Mouse (Mus musculus): ENCODE measurements at regions not wholly inside any gene's neighbourhood (a gene's known extent, or its start where the extent isn't known, plus 50 kb on each side); places are given as distances from the start of the nearest gene placed in this dataset.

GRCm38 (mm10) chr13:99794448-99794847 lies 106.4 kb downstream of the Cartpt start:
- H3K4me2 ChIP-seq (ENCODE audit: low read length), result no peak overlapping the region
- no peak overlapping the region for H3K4me3 ChIP-seq (ENCODE audit: control insufficient read depth in 1 of 2, insufficient read depth in 1 of 2, low read depth in 1 of 2, low read length in 2 of 2)
- no peaks in the 10 kb centered on the region for H3K36me3 ChIP-seq (ENCODE audit: control insufficient read depth, insufficient read depth, low read length)
- peaks cover 15 to 20% of the 10 kb centered on the region in 2 experiments for H3K4me1 ChIP-seq (ENCODE audit: control insufficient read depth in 2 of 2, insufficient read depth in 2 of 2, low read length in 2 of 2)
- H3K9me3 ChIP-seq (ENCODE audit: control insufficient read depth, low read length), result no peaks in the 10 kb centered on the region
- no peak overlapping the region for H3K9ac ChIP-seq (ENCODE audit: low read length)
- H3K27ac ChIP-seq (replicated peaks in 1 of 2; ENCODE audit: control insufficient read depth in 1 of 2, insufficient read depth in 1 of 2, low read depth in 2 of 2, low read length in 2 of 2), result peak overlapping the region in 1 of 2 experiments; percentile 8; a peak in 1 of 4 replicates
- H3K27me3 ChIP-seq (ENCODE audit: control insufficient read depth, insufficient read depth, low read length), result no peaks in the 10 kb centered on the region
- WGBS, result 47% methylated on average over 6 of the region's 6 CpGs
- no peak for ATAC-seq (ENCODE audit: insufficient number of reproducible peaks, insufficient read depth, low FRiP score, low read depth)

GRCm38 (mm10) chr13:99793786-99794435 lies 107.0 kb downstream of the Cartpt start:
- no peak for ATAC-seq (ENCODE audit: insufficient number of reproducible peaks, insufficient read depth, low FRiP score, low read depth)
- 26% methylated on average over 7 of the region's 7 CpGs for WGBS

GRCm38 (mm10) chr13:99793001-99793400 lies 107.9 kb downstream of the Cartpt start:
- Histone ChIP-seq H3K27me3 (ENCODE audit: control insufficient read depth, insufficient read depth, low read length) (no peaks in the 10 kb centered on the region), H3K27ac (replicated peaks in 1 of 2; ENCODE audit: control insufficient read depth in 1 of 2, insufficient read depth in 1 of 2, low read depth in 2 of 2, low read length in 2 of 2) (no peak overlapping the region), H3K4me1 (ENCODE audit: control insufficient read depth in 2 of 2, insufficient read depth in 2 of 2, low read length in 2 of 2) (peaks cover 15 to 20% of the 10 kb centered on the region in 2 experiments), H3K4me2 (ENCODE audit: low read length) (no peak overlapping the region), H3K9me3 (ENCODE audit: control insufficient read depth, low read length) (no peaks in the 10 kb centered on the region), H3K9ac (ENCODE audit: low read length) (no peak overlapping the region), H3K36me3 (ENCODE audit: control insufficient read depth, insufficient read depth, low read length) (no peaks in the 10 kb centered on the region), H3K4me3 (ENCODE audit: control insufficient read depth in 1 of 2, insufficient read depth in 1 of 2, low read depth in 1 of 2, low read length in 2 of 2) (no peak overlapping the region)
- 56% methylated on average over 6 of the region's 6 CpGs for WGBS
- ATAC-seq (ENCODE audit: insufficient number of reproducible peaks, insufficient read depth, low FRiP score, low read depth), result no peak

More at GRCm38 (mm10) chr13:99793786-99794435, 107.0 kb downstream of the Cartpt start:
- no peaks in the 10 kb centered on the region for H3K9me3 ChIP-seq (ENCODE audit: control insufficient read depth, low read length)
- H3K36me3 ChIP-seq (ENCODE audit: control insufficient read depth, insufficient read depth, low read length), result no peaks in the 10 kb centered on the region
- no peaks in the 10 kb centered on the region for H3K27me3 ChIP-seq (ENCODE audit: control insufficient read depth, insufficient read depth, low read length)
- H3K4me3 ChIP-seq (ENCODE audit: control insufficient read depth in 1 of 2, insufficient read depth in 1 of 2, low read depth in 1 of 2, low read length in 2 of 2), result no peak overlapping the region
- H3K9ac ChIP-seq (ENCODE audit: low read length), result no peak overlapping the region
- H3K4me2 ChIP-seq (ENCODE audit: low read length), result no peak overlapping the region
- H3K4me1 ChIP-seq (ENCODE audit: control insufficient read depth in 2 of 2, insufficient read depth in 2 of 2, low read length in 2 of 2), result peaks cover 15 to 20% of the 10 kb centered on the region in 2 experiments
- H3K27ac ChIP-seq (replicated peaks in 1 of 2; ENCODE audit: control insufficient read depth in 1 of 2, insufficient read depth in 1 of 2, low read depth in 2 of 2, low read length in 2 of 2), result peak overlapping the region; percentile 8 to 15; a peak in 2 of 4 replicates

GRCm38 (mm10) chr13:99790951-99791350 lies 109.9 kb downstream of the Cartpt start:
- H3K27ac ChIP-seq (replicated peaks in 1 of 2; ENCODE audit: control insufficient read depth in 1 of 2, insufficient read depth in 1 of 2, low read depth in 2 of 2, low read length in 2 of 2), result no peak overlapping the region
- no peaks in the 10 kb centered on the region for H3K9me3 ChIP-seq (ENCODE audit: control insufficient read depth, low read length)
- no peaks in the 10 kb centered on the region for H3K36me3 ChIP-seq (ENCODE audit: control insufficient read depth, insufficient read depth, low read length)
- no peak overlapping the region for H3K9ac ChIP-seq (ENCODE audit: low read length)
- no peaks in the 10 kb centered on the region for H3K27me3 ChIP-seq (ENCODE audit: control insufficient read depth, insufficient read depth, low read length)
- ATAC-seq (ENCODE audit: insufficient number of reproducible peaks, insufficient read depth, low FRiP score, low read depth), result no peak
- H3K4me2 ChIP-seq (ENCODE audit: low read length), result no peak overlapping the region
- H3K4me1 ChIP-seq (ENCODE audit: control insufficient read depth in 2 of 2, insufficient read depth in 2 of 2, low read length in 2 of 2), result peaks cover 15 to 20% of the 10 kb centered on the region in 2 experiments
- WGBS, result 80% methylated on average over 5 of the region's 5 CpGs
- no peak overlapping the region for H3K4me3 ChIP-seq (ENCODE audit: control insufficient read depth in 1 of 2, insufficient read depth in 1 of 2, low read depth in 1 of 2, low read length in 2 of 2)

GRCm38 (mm10) chr13:99787760-99788159 lies 113.1 kb downstream of the Cartpt start:
- Histone ChIP-seq H3K4me2 (ENCODE audit: low read length) (no peak overlapping the region), H3K9me3 (ENCODE audit: control insufficient read depth, low read length) (no peaks in the 10 kb centered on the region), H3K9ac (ENCODE audit: low read length) (no peak overlapping the region), H3K4me3 (ENCODE audit: control insufficient read depth in 1 of 2, insufficient read depth in 1 of 2, low read depth in 1 of 2, low read length in 2 of 2) (no peak overlapping the region), H3K36me3 (ENCODE audit: control insufficient read depth, insufficient read depth, low read length) (no peaks in the 10 kb centered on the region), H3K27ac (replicated peaks in 1 of 2; ENCODE audit: control insufficient read depth in 1 of 2, insufficient read depth in 1 of 2, low read depth in 2 of 2, low read length in 2 of 2) (no peak overlapping the region), H3K4me1 (ENCODE audit: control insufficient read depth in 2 of 2, insufficient read depth in 2 of 2, low read length in 2 of 2) (peaks cover under 1 to 1% of the 10 kb centered on the region in 2 experiments; a peak in 2 of 4 replicates), H3K27me3 (ENCODE audit: control insufficient read depth, insufficient read depth, low read length) (no peaks in the 10 kb centered on the region)
- ATAC-seq (ENCODE audit: insufficient number of reproducible peaks, insufficient read depth, low FRiP score, low read depth), result no peak
- 64% methylated on average over 4 of the region's 4 CpGs for WGBS

GRCm38 (mm10) chr13:99785427-99785826 lies 115.5 kb downstream of the Cartpt start:
- H3K4me2 ChIP-seq (ENCODE audit: low read length), result no peak overlapping the region
- no peak for ATAC-seq (ENCODE audit: insufficient number of reproducible peaks, insufficient read depth, low FRiP score, low read depth)
- no peak overlapping the region for H3K4me3 ChIP-seq (ENCODE audit: control insufficient read depth in 1 of 2, insufficient read depth in 1 of 2, low read depth in 1 of 2, low read length in 2 of 2)
- H3K9me3 ChIP-seq (ENCODE audit: control insufficient read depth, low read length), result no peaks in the 10 kb centered on the region
- no peaks in the 10 kb centered on the region for H3K36me3 ChIP-seq (ENCODE audit: control insufficient read depth, insufficient read depth, low read length)
- H3K27me3 ChIP-seq (ENCODE audit: control insufficient read depth, insufficient read depth, low read length), result no peaks in the 10 kb centered on the region
- H3K4me1 ChIP-seq (ENCODE audit: control insufficient read depth in 2 of 2, insufficient read depth in 2 of 2, low read length in 2 of 2), result peaks cover 3 to 5% of the 10 kb centered on the region in 2 experiments; a peak in 3 of 4 replicates
- WGBS, result 79% methylated on average over 4 of the region's 4 CpGs
- H3K27ac ChIP-seq (replicated peaks in 1 of 2; ENCODE audit: control insufficient read depth in 1 of 2, insufficient read depth in 1 of 2, low read depth in 2 of 2, low read length in 2 of 2), result no peak overlapping the region
- H3K9ac ChIP-seq (ENCODE audit: low read length), result no peak overlapping the region

GRCm38 (mm10) chr13:99784314-99784713 lies 116.6 kb downstream of the Cartpt start:
- Histone ChIP-seq H3K27ac (replicated peaks in 1 of 2; ENCODE audit: control insufficient read depth in 1 of 2, insufficient read depth in 1 of 2, low read depth in 2 of 2, low read length in 2 of 2) (no peak overlapping the region), H3K4me1 (ENCODE audit: control insufficient read depth in 2 of 2, insufficient read depth in 2 of 2, low read length in 2 of 2) (peaks cover 3 to 5% of the 10 kb centered on the region in 2 experiments; a peak in 3 of 4 replicates), H3K9ac (ENCODE audit: low read length) (no peak overlapping the region), H3K4me2 (ENCODE audit: low read length) (no peak overlapping the region), H3K27me3 (ENCODE audit: control insufficient read depth, insufficient read depth, low read length) (no peaks in the 10 kb centered on the region), H3K36me3 (ENCODE audit: control insufficient read depth, insufficient read depth, low read length) (no peaks in the 10 kb centered on the region), H3K9me3 (ENCODE audit: control insufficient read depth, low read length) (no peaks in the 10 kb centered on the region), H3K4me3 (ENCODE audit: control insufficient read depth in 1 of 2, insufficient read depth in 1 of 2, low read depth in 1 of 2, low read length in 2 of 2) (no peak overlapping the region)
- ATAC-seq (ENCODE audit: insufficient number of reproducible peaks, insufficient read depth, low FRiP score, low read depth), result no peak
- 64% methylated on average over 2 of the region's 2 CpGs for WGBS
